Mouse (Mus musculus): Measurements from ENCODE around the gene Cfap74. TPM values are rescaled to one million over a fixed set of nuclear protein-coding genes. Genes with fewer than 3 reads are reported as not detected.

The Cfap74 gene
- polyA plus RNA-seq (2012; rRNA removed), result 18.3 and 23.1 TPM in 2 replicates

GRCm38 (mm10) chr4:155409058-155409776 lies at the start of gene Cfap74:
Cfap74 (plus strand) TSS chr4:155409190.
- Histone ChIP-seq H3K4me1 (replicated peaks; ENCODE audit: control insufficient read depth, insufficient read depth, low read length) (peaks cover 23% of the 10 kb centered on the region), H3K27me3 (ENCODE audit: control insufficient read depth, insufficient read depth, low read length) (no peaks in the 10 kb centered on the region; the same call in 1 of the 2 replicates), H3K36me3 (ENCODE audit: control insufficient read depth, insufficient read depth, low read length) (no peaks in the 10 kb centered on the region), H3K27ac (ENCODE audit: control insufficient read depth, insufficient read depth, low read length) (no peak within 1 kb of the TSS), H3K4me3 (ENCODE audit: control insufficient read depth, insufficient read depth, low read length) (peak within 1 kb of the TSS; percentile 46)
- peak; percentile 91 for DNase-seq
- TF ChIP-seq POLR2A (IDR thresholded peaks at IDR 0.05; ENCODE audit: control insufficient read depth, extremely low read depth, insufficient read depth, low read length, poor library complexity), result no peak; the same call in 1 of the 2 replicates
- TF ChIP-seq CTCF (IDR thresholded peaks at IDR 0.05; ENCODE audit: borderline replicate concordance, control insufficient read depth, extremely low read depth, insufficient read depth, low read length, poor library complexity), result peak; percentile 30; the same call in 1 of the 2 replicates
- WGBS, result 7% methylated on average over 35 of the region's 35 CpGs

- Histone ChIP-seq H3K27ac (ENCODE audit: control insufficient read depth, insufficient read depth, low read length) (no peak overlapping the region), H3K4me1 (replicated peaks; ENCODE audit: control insufficient read depth, insufficient read depth, low read length) (peaks cover 4% of the 10 kb centered on the region), H3K4me3 (ENCODE audit: control insufficient read depth, insufficient read depth, low read length) (no peak overlapping the region), H3K27me3 (ENCODE audit: control insufficient read depth, insufficient read depth, low read length) (peaks cover 4% of the 10 kb centered on the region), H3K36me3 (ENCODE audit: control insufficient read depth, insufficient read depth, low read length) (no peaks in the 10 kb centered on the region)
- no peak for DNase-seq
- TF ChIP-seq CTCF (IDR thresholded peaks at IDR 0.05; ENCODE audit: borderline replicate concordance, control insufficient read depth, extremely low read depth, insufficient read depth, low read length, poor library complexity) (no peak), POLR2A (IDR thresholded peaks at IDR 0.05; ENCODE audit: control insufficient read depth, extremely low read depth, insufficient read depth, low read length, poor library complexity) (no peak)
- 58% methylated on average over 12 of the region's 12 CpGs for WGBS
These were observed 49.2 kb upstream of the Cfap74 start for GRCm38 (mm10) chr4:155359560-155360464.

- Histone ChIP-seq H3K27ac (ENCODE audit: control insufficient read depth, insufficient read depth, low read length) (no peak overlapping the region), H3K4me3 (ENCODE audit: control insufficient read depth, insufficient read depth, low read length) (peak overlapping the region; percentile 63)
These were observed 48.1 kb upstream of the Cfap74 start for GRCm38 (mm10) chr4:155360856-155361255.

GRCm38 (mm10) chr4:155361303-155361791 lies 47.6 kb upstream of the Cfap74 start, which contains the start of gene Prkcz:
Prkcz (minus strand) TSS chr4:155361361.
- Histone ChIP-seq H3K27me3 (ENCODE audit: control insufficient read depth, insufficient read depth, low read length) (peaks cover 4% of the 10 kb centered on the region), H3K27ac (ENCODE audit: control insufficient read depth, insufficient read depth, low read length) (no peak within 1 kb of the TSS), H3K4me3 (ENCODE audit: control insufficient read depth, insufficient read depth, low read length) (peak within 1 kb of the TSS; percentile 70), H3K4me1 (replicated peaks; ENCODE audit: control insufficient read depth, insufficient read depth, low read length) (peaks cover 4% of the 10 kb centered on the region), H3K36me3 (ENCODE audit: control insufficient read depth, insufficient read depth, low read length) (no peaks in the 10 kb centered on the region)
- DNase-seq, result peak; percentile 89
- WGBS, result 2% methylated on average over 51 of the region's 51 CpGs
- no peak for TF ChIP-seq POLR2A (IDR thresholded peaks at IDR 0.05; ENCODE audit: control insufficient read depth, extremely low read depth, insufficient read depth, low read length, poor library complexity)
- peak; percentile 6; the same call in 1 of the 2 replicates for TF ChIP-seq CTCF (IDR thresholded peaks at IDR 0.05; ENCODE audit: borderline replicate concordance, control insufficient read depth, extremely low read depth, insufficient read depth, low read length, poor library complexity)

More at GRCm38 (mm10) chr4:155360856-155361255, 48.1 kb upstream of the Cfap74 start:
- H3K4me1 ChIP-seq (replicated peaks; ENCODE audit: control insufficient read depth, insufficient read depth, low read length), result peaks cover 4% of the 10 kb centered on the region
- H3K36me3 ChIP-seq (ENCODE audit: control insufficient read depth, insufficient read depth, low read length), result no peaks in the 10 kb centered on the region
- DNase-seq, result peak; percentile 66
- TF ChIP-seq CTCF (IDR thresholded peaks at IDR 0.05; ENCODE audit: borderline replicate concordance, control insufficient read depth, extremely low read depth, insufficient read depth, low read length, poor library complexity) (0 out of 2 replicates have a peak, but pooled peaks have one; percentile 14), POLR2A (IDR thresholded peaks at IDR 0.05; ENCODE audit: control insufficient read depth, extremely low read depth, insufficient read depth, low read length, poor library complexity) (no peak)
- peaks cover 4% of the 10 kb centered on the region for H3K27me3 ChIP-seq (ENCODE audit: control insufficient read depth, insufficient read depth, low read length)
- WGBS, result 2% methylated on average over 42 of the region's 42 CpGs

GRCm38 (mm10) chr4:155362443-155362842 lies 46.5 kb upstream of the Cfap74 start:
- H3K27ac ChIP-seq (ENCODE audit: control insufficient read depth, insufficient read depth, low read length), result no peak overlapping the region
- no peaks in the 10 kb centered on the region for H3K36me3 ChIP-seq (ENCODE audit: control insufficient read depth, insufficient read depth, low read length)
- H3K4me1 ChIP-seq (replicated peaks; ENCODE audit: control insufficient read depth, insufficient read depth, low read length), result peaks cover 6% of the 10 kb centered on the region
- peaks cover 4% of the 10 kb centered on the region for H3K27me3 ChIP-seq (ENCODE audit: control insufficient read depth, insufficient read depth, low read length)
- DNase-seq, result no peak
- TF ChIP-seq CTCF (IDR thresholded peaks at IDR 0.05; ENCODE audit: borderline replicate concordance, control insufficient read depth, extremely low read depth, insufficient read depth, low read length, poor library complexity) (no peak), POLR2A (IDR thresholded peaks at IDR 0.05; ENCODE audit: control insufficient read depth, extremely low read depth, insufficient read depth, low read length, poor library complexity) (no peak)
- 68% methylated on average over 5 of the region's 5 CpGs for WGBS
- H3K4me3 ChIP-seq (ENCODE audit: control insufficient read depth, insufficient read depth, low read length), result no peak overlapping the region

- Histone ChIP-seq H3K36me3 (ENCODE audit: control insufficient read depth, insufficient read depth, low read length) (no peaks in the 10 kb centered on the region), H3K4me3 (ENCODE audit: control insufficient read depth, insufficient read depth, low read length) (no peak overlapping the region), H3K27me3 (ENCODE audit: control insufficient read depth, insufficient read depth, low read length) (peaks cover 2% of the 10 kb centered on the region), H3K4me1 (replicated peaks; ENCODE audit: control insufficient read depth, insufficient read depth, low read length) (peaks cover 6% of the 10 kb centered on the region), H3K27ac (ENCODE audit: control insufficient read depth, insufficient read depth, low read length) (no peak overlapping the region)
- DNase-seq, result no peak
- TF ChIP-seq CTCF (IDR thresholded peaks at IDR 0.05; ENCODE audit: borderline replicate concordance, control insufficient read depth, extremely low read depth, insufficient read depth, low read length, poor library complexity) (no peak), POLR2A (IDR thresholded peaks at IDR 0.05; ENCODE audit: control insufficient read depth, extremely low read depth, insufficient read depth, low read length, poor library complexity) (no peak)
- WGBS, result 82% methylated on average over 6 of the region's 6 CpGs
These were observed 42.2 kb upstream of the Cfap74 start for GRCm38 (mm10) chr4:155366784-155367183.

Measured in thymus, adult 2 months (tissue).